Mouse (Mus musculus) brain, adult 10 weeks (tissue): ENCODE measurements around the gene Ppfia4. TPM values are rescaled to one million over a fixed set of nuclear protein-coding genes. Genes with fewer than 3 reads are reported as not detected.

Experiments used
- polyA plus RNA-seq: library from polyadenylated mRNA; stranded (reverse); fragments of 350-450 nt; fragmentation: Illumina TruSeq; extraction: RNeasy Lipid Tissue Mini Kit (QIAGEN cat#74804); gene quantifications from one replicate; pipeline ENCODE4 v1.2.3, GENCODE M21; 2015; ENCODE audit warnings: low read depth, low replicate concordance

Gene Ppfia4
- 32.8 TPM for polyA plus RNA-seq

GRCm38 (mm10) chr1:134332770-134333271 is at the start of gene Ppfia4:
Ppfia4 (minus strand) TSS chr1:134332928.

DNA sequence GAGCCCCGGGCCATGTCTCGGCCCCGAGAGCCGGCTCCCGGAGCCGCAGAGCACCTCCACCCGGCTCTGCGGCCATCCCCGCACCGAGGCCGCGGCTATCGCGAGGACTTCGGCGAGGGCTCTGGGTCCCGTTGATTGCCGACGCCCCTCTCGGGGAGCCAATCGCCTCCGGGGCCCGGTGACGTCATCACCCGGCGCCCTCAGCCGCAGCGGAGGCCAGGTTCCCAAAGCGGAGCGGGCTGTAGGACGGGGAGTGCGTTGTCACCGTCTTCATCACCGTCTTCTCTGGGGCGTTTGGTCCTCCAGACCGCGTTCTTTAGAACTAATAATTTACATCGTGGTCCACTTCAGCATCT is 29.1 kb upstream of the Ppfia4 start, which contains the start of gene Tmem183a:
Gene Tmem183a (minus strand): TSS at position 123 of the 356 bp plus-strand sequence.

DNA sequence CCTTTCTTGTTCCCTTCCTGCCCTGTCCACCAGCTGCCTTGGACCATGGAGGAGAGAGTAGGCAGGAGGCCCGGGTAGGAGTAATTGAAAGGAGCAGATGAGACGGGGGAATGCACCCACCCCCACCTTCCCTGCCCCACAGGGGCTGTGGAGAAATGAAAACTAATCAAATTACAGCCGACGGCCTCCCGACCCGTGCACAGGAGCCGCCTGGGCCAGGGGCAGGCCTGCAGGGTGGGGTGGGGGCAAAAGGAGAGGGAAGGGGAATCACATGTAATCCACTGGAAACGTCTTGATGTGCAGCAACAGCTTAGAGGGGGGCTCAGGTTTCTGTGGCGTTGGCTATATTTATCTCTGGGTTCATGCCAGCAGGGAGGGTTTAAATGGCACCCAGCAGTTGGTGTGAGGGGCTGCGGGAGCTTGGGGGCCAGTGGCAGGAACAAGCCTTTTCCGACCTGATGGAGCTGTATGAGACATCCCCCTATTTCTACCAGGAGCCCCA is 43.1 kb downstream of the Ppfia4 start, which contains the start of gene Myog:
Gene Myog (plus strand): TSS at position 392 of the 502 bp plus-strand sequence.

Other genes starting within 250 kb of the Ppfia4 start
- not detected for gene Chit1, start 221.7 kb downstream of the Ppfia4 start, polyA plus RNA-seq
- gene Chil1, start 150.8 kb downstream of the Ppfia4 start, polyA plus RNA-seq = 19.5 TPM
- not detected for gene Mybph, start 139.5 kb downstream of the Ppfia4 start, polyA plus RNA-seq
- gene Adora1, start 97.5 kb downstream of the Ppfia4 start, polyA plus RNA-seq = 133 TPM
- gene Myog, start 42.9 kb downstream of the Ppfia4 start, polyA plus RNA-seq = not detected
- gene Tmem183a, start 29.1 kb upstream of the Ppfia4 start, polyA plus RNA-seq = 54.9 TPM
- not detected for gene 4933406M09Rik, start 53.0 kb upstream of the Ppfia4 start, polyA plus RNA-seq
- gene Cyb5r1, start 72.6 kb upstream of the Ppfia4 start, polyA plus RNA-seq = 23.7 TPM
- 53.6 TPM for gene Adipor1, start 82.5 kb upstream of the Ppfia4 start, polyA plus RNA-seq
- 30.5 TPM for gene Klhl12, start 122.6 kb upstream of the Ppfia4 start, polyA plus RNA-seq
- gene Rabif, start 161.7 kb upstream of the Ppfia4 start, polyA plus RNA-seq = 31.2 TPM
- gene Mgat4e, start 216.8 kb upstream of the Ppfia4 start, polyA plus RNA-seq = not detected
- 20.0 TPM for gene Kdm5b, start 227.2 kb upstream of the Ppfia4 start, polyA plus RNA-seq